Mouse (Mus musculus): ENCODE data around the gene Tmem121. TPM values are rescaled to one million over a fixed set of nuclear protein-coding genes. Genes with fewer than 3 reads are reported as not detected.
"Not testable (repeated sequence)": the region's sequence is repeated elsewhere in the genome, so short reads cannot be mapped to it uniquely, and the experiment has no call there.

Gene Tmem121
- polyA plus RNA-seq, 1 experiment from 2014 or later, result 0.39 TPM

DNA sequence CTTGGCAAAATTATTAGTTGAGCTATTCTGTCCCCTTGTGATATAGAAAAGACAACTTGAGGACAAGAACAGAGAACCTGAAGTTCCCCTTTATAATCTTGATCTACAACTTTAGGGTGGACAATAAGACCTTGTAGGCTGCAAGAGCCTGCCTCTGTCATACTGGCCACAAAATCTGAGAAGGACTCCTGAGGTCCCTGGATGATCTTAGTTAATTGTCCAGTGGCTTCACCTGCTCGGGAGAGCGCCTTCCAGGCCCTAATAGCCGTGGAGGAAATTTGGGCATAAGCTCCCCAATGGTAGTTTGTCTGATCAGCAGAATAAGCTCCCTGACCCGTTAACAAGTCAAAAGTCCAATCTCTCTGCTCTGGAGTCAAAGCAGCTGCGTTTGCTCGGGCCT, 13.4 kb downstream of the Tmem121 start:
- not testable (repeated sequence) for H3K27ac ChIP-seq (ENCODE audit: low read length); H3K4me2 ChIP-seq (ENCODE audit: low read depth, low read length); H3K36me3 ChIP-seq (ENCODE audit: control insufficient read depth, insufficient read depth); H3K27me3 ChIP-seq (ENCODE audit: control insufficient read depth, insufficient read depth, low read depth, low read length); H3K4me1 ChIP-seq (ENCODE audit: control insufficient read depth, low read depth, low read length); H3K9me3 ChIP-seq (replicated peaks; ENCODE audit: control insufficient read depth, low read length); ATAC-seq (ENCODE audit: low read depth); H3K9ac ChIP-seq (ENCODE audit: low read depth, low read length); H3K4me3 ChIP-seq (ENCODE audit: low read depth, low read length)
- WGBS (ENCODE audit: insufficient replicate concordance), result 70% methylated on average over 3 of the region's 6 CpGs

DNA sequence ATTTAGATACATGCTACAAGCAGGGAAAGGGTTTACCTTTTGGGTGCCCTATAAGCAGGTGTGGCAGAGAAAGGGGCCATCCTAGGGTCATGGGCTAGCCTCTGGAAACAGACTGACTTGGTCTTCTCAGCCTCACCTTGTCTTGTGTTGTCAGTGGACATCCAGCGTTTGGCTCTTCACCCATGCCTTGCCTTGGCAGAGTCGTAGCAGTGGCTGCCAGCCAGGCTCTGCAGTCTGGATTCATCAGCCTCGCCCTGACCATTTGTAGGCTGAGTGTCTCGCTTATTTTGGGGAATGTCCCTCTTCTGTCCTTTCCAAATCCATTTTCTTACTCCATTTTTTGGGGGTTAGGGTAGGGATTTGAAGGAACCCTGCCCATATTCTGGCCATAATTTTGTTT, 15.6 kb downstream of the Tmem121 start:
- 75% methylated on average over 4 of the region's 4 CpGs for WGBS (ENCODE audit: insufficient replicate concordance)
- H3K27me3 ChIP-seq (ENCODE audit: control insufficient read depth, insufficient read depth, low read depth, low read length), result no peaks in the 10 kb centered on the region
- H3K4me2 ChIP-seq (ENCODE audit: low read depth, low read length), result no peak overlapping the region
- no peak overlapping the region for H3K9ac ChIP-seq (ENCODE audit: low read depth, low read length)
- no peak for ATAC-seq (ENCODE audit: low read depth)
- no peaks in the 10 kb centered on the region for H3K36me3 ChIP-seq (ENCODE audit: control insufficient read depth, insufficient read depth)
- H3K4me3 ChIP-seq (ENCODE audit: low read depth, low read length), result no peak overlapping the region
- H3K4me1 ChIP-seq (ENCODE audit: control insufficient read depth, low read depth, low read length), result no peaks in the 10 kb centered on the region
- H3K27ac ChIP-seq (ENCODE audit: low read length), result no peak overlapping the region
- no peaks in the 10 kb centered on the region for H3K9me3 ChIP-seq (replicated peaks; ENCODE audit: control insufficient read depth, low read length)

DNA sequence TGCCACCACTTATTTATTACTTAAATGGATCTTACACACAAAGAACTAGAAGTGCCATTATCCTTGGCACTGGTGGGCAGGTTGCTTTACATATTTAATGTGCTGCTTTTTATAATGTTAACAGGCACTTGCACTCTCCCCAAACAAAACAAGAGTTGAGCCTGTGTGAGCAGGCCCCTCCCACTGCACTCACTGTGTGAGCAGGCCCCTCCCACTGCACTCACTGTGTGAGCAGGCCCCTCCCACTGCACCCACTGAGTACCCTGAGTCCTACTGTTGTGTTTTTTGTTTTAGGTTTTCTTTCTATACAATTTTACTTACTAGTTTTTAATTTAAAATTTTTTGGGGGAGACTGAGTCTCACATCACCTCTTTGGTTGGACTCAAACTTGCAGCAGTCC, 16.3 kb downstream of the Tmem121 start:
- H3K4me2 ChIP-seq (ENCODE audit: low read depth, low read length), result no peak overlapping the region
- H3K36me3 ChIP-seq (ENCODE audit: control insufficient read depth, insufficient read depth), result no peaks in the 10 kb centered on the region
- ATAC-seq (ENCODE audit: low read depth), result no peak
- H3K4me3 ChIP-seq (ENCODE audit: low read depth, low read length), result no peak overlapping the region
- H3K9ac ChIP-seq (ENCODE audit: low read depth, low read length), result no peak overlapping the region
- no peaks in the 10 kb centered on the region for H3K4me1 ChIP-seq (ENCODE audit: control insufficient read depth, low read depth, low read length)
- H3K9me3 ChIP-seq (replicated peaks; ENCODE audit: control insufficient read depth, low read length), result no peaks in the 10 kb centered on the region
- no peaks in the 10 kb centered on the region for H3K27me3 ChIP-seq (ENCODE audit: control insufficient read depth, insufficient read depth, low read depth, low read length)
- H3K27ac ChIP-seq (ENCODE audit: low read length), result no peak overlapping the region

DNA sequence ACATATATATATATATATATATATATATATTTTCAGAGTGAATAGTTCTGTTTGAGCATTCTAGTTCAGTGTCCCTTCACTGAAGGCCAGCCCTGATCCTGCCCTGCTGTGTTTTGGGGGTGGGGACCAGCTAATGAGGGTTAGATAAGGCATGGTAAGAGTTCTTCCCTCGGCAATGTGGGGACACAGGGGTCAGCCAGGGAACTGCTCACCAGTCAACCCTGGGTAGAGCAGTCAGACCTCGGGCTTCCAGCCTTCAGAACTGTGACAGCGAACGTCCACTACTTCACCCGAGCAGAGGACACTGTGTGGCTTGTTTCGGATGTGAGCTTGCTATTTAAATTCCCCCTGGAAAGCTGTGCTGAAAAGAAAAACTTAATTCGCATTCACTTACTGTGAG, 17.8 kb downstream of the Tmem121 start:
- H3K27ac ChIP-seq (ENCODE audit: low read length), result no peak overlapping the region
- no peaks in the 10 kb centered on the region for H3K27me3 ChIP-seq (ENCODE audit: control insufficient read depth, insufficient read depth, low read depth, low read length)
- H3K4me3 ChIP-seq (ENCODE audit: low read depth, low read length), result no peak overlapping the region
- H3K4me2 ChIP-seq (ENCODE audit: low read depth, low read length), result no peak overlapping the region
- H3K36me3 ChIP-seq (ENCODE audit: control insufficient read depth, insufficient read depth), result no peaks in the 10 kb centered on the region
- no peaks in the 10 kb centered on the region for H3K9me3 ChIP-seq (replicated peaks; ENCODE audit: control insufficient read depth, low read length)
- H3K4me1 ChIP-seq (ENCODE audit: control insufficient read depth, low read depth, low read length), result no peaks in the 10 kb centered on the region
- no peak for ATAC-seq (ENCODE audit: low read depth)
- WGBS (ENCODE audit: insufficient replicate concordance), result 62% methylated on average over 7 of the region's 7 CpGs
- no peak overlapping the region for H3K9ac ChIP-seq (ENCODE audit: low read depth, low read length)

DNA sequence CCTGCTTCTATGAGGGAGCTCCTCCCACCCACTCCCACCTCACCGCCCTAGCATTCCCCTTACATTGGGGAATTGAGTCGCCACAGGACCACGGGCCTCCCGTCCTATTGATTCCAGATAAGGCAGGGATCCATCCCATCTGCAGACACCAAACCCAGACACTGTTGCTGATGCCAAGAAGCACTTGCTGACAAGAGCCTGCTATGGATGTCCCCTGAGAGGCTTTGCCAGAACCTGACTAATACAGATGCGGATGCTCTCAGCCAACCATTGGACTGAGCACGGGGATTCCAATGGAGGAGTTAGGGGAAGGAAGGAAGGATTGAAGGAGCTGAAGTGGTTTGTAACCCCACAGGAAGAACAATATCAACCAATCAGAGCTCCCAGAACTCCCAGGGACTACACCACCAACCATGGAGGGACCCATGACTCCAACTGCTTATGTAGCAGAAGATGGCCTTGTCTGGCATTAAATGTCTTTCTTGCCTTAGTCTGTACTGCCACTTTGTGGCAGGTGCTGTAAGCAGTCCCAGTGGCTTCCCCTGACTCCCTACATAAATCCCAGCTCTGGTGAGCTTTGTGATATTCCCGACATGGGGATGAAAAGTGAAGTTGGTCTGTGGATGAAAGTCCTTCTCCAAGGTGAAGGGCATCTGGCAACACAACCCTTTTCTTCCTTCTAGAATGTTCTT, 19.7 kb downstream of the Tmem121 start:
- no peak for ATAC-seq (ENCODE audit: low read depth)

DNA sequence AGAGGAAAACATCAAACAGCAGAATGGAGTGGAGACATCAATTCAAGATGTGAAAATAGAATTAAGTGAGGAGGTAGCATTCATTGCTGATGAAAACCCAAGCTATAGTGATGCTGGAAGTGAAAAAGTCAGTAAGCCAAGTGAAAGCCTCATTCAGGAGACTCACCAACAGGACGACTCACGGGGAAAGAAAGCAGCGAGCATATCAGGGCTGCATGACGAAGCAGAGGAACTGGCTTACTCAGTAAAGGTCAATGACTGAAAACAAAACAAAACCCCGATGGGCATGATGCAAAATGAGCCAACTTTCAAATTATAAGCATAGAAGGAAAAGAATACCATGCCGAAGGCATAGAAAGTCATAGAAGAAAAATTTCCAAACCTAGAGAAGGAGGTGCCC, 22.0 kb downstream of the Tmem121 start:
- H3K4me3 ChIP-seq (ENCODE audit: low read depth, low read length), result no peak overlapping the region
- H3K4me2 ChIP-seq (ENCODE audit: low read depth, low read length), result no peak overlapping the region
- no peaks in the 10 kb centered on the region for H3K36me3 ChIP-seq (ENCODE audit: control insufficient read depth, insufficient read depth)
- no peak overlapping the region for H3K27ac ChIP-seq (ENCODE audit: low read length)
- no peak for ATAC-seq (ENCODE audit: low read depth)
- no peak overlapping the region for H3K9ac ChIP-seq (ENCODE audit: low read depth, low read length)
- WGBS (ENCODE audit: insufficient replicate concordance), result 53% methylated on average over 6 of the region's 6 CpGs
- no peaks in the 10 kb centered on the region for H3K27me3 ChIP-seq (ENCODE audit: control insufficient read depth, insufficient read depth, low read depth, low read length)
- H3K4me1 ChIP-seq (ENCODE audit: control insufficient read depth, low read depth, low read length), result no peaks in the 10 kb centered on the region
- no peaks in the 10 kb centered on the region for H3K9me3 ChIP-seq (replicated peaks; ENCODE audit: control insufficient read depth, low read length)

More for the DNA sequence above, 19.7 kb downstream of the Tmem121 start:
- Histone ChIP-seq H3K27me3 (ENCODE audit: control insufficient read depth, insufficient read depth, low read depth, low read length) (no peaks in the 10 kb centered on the region), H3K9me3 (replicated peaks; ENCODE audit: control insufficient read depth, low read length) (no peaks in the 10 kb centered on the region), H3K36me3 (ENCODE audit: control insufficient read depth, insufficient read depth) (no peaks in the 10 kb centered on the region), H3K4me3 (ENCODE audit: low read depth, low read length) (no peak overlapping the region), H3K9ac (ENCODE audit: low read depth, low read length) (no peak overlapping the region), H3K4me2 (ENCODE audit: low read depth, low read length) (no peak overlapping the region), H3K4me1 (ENCODE audit: control insufficient read depth, low read depth, low read length) (no peaks in the 10 kb centered on the region), H3K27ac (ENCODE audit: low read length) (no peak overlapping the region)
- 67% methylated on average over 7 of the region's 7 CpGs for WGBS (ENCODE audit: insufficient replicate concordance)

DNA sequence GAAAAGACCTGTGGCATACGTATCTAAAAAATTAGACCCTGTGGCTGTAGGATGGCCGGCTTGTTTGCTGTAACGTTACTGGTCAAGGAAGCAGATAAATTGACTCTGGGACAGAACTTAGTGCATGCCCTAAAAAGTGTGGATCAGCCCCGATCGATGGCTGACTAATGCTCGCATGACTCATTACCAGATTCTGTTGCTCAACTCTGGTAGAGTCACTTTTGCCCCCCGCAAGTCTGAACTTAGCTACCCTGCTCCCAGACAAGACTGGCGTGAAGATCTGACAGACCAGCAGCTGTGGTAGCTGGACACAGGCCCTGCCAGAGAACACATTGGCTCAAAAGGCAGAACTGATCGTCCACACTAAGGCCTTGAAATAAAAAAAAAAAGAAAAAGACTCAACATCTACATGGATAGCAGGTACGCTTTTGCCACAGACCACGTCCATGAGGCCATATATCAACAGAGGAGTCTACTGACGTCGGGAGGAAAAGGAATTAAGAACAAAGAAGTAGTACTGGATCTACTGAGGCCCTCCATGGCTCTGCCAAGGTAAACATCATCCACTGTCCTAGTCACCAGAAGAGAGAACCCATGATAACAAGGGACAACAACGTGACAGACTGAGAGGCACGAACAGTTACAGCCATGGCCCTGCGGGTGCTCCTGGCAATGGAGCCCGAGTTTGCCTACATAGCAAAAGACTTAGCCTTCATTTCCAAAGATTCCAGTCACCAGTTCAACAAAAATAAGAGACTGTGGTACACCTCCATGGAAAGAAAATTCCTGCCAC, 25.1 kb downstream of the Tmem121 start:
- H3K4me1 ChIP-seq (ENCODE audit: control insufficient read depth, low read depth, low read length), result no peaks in the 10 kb centered on the region

DNA sequence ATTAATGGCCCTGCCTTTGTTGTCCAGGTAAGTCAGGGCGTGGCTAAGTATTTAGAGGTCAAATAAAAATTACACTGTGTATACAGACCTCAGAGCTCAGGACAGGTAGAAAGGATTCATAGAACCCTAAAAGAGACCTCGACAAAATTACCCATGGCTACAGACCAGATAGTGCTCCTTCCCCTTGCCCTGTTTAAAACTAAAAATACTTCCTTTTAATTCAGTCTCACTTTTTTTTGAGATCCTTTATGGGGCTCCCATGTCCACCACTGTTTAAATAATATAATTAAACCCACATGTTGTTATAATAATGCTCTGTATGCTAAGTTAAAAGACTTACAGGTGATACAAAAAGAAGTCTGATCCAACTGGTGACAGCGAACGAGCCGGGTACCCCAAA, 26.0 kb downstream of the Tmem121 start:
- Histone ChIP-seq H3K27ac (ENCODE audit: low read length) (no peak overlapping the region), H3K4me2 (ENCODE audit: low read depth, low read length) (no peak overlapping the region), H3K9me3 (replicated peaks; ENCODE audit: control insufficient read depth, low read length) (no peaks in the 10 kb centered on the region), H3K9ac (ENCODE audit: low read depth, low read length) (no peak overlapping the region), H3K4me1 (ENCODE audit: control insufficient read depth, low read depth, low read length) (no peaks in the 10 kb centered on the region), H3K4me3 (ENCODE audit: low read depth, low read length) (no peak overlapping the region), H3K27me3 (ENCODE audit: control insufficient read depth, insufficient read depth, low read depth, low read length) (no peaks in the 10 kb centered on the region), H3K36me3 (ENCODE audit: control insufficient read depth, insufficient read depth) (no peaks in the 10 kb centered on the region)
- no peak for ATAC-seq (ENCODE audit: low read depth)
- WGBS (ENCODE audit: insufficient replicate concordance), result 62% methylated on average over 5 of the region's 5 CpGs

More for the DNA sequence above, 25.1 kb downstream of the Tmem121 start:
- H3K4me3 ChIP-seq (ENCODE audit: low read depth, low read length), result no peak overlapping the region
- no peak overlapping the region for H3K4me2 ChIP-seq (ENCODE audit: low read depth, low read length)
- H3K9ac ChIP-seq (ENCODE audit: low read depth, low read length), result no peak overlapping the region
- H3K9me3 ChIP-seq (replicated peaks; ENCODE audit: control insufficient read depth, low read length), result no peaks in the 10 kb centered on the region
- WGBS (ENCODE audit: insufficient replicate concordance), result 69% methylated on average over 17 of the region's 17 CpGs
- no peaks in the 10 kb centered on the region for H3K36me3 ChIP-seq (ENCODE audit: control insufficient read depth, insufficient read depth)
- no peaks in the 10 kb centered on the region for H3K27me3 ChIP-seq (ENCODE audit: control insufficient read depth, insufficient read depth, low read depth, low read length)
- ATAC-seq (ENCODE audit: low read depth), result no peak
- no peak overlapping the region for H3K27ac ChIP-seq (ENCODE audit: low read length)

DNA sequence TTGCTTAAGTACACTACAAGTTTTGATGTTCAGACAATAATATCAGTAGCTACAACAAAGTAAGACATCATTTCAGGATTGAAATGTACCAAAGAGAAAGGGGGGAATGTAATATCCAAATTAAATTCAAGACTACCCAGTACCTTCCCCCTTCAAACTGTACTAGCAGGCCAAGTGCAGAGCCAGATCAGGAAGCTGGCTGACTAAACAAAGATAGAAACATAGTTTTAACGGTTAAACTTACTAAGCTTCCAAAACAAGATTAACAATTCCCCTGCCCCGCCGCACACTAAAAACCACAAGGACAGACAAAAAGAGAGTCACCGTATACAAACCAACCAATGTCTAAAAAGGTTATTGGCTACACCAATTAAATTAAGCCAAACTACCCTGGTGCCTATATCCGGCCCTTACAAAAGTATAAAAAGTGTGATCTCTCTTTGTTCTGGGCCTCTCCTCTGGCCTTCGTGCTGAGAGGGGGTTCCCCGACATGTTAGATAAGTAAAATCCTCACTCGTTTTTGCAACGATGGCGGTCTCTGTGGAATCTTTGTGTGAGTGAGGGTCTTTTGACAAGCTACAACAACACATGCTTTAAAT, 26.7 kb downstream of the Tmem121 start:
- no peak for ATAC-seq (ENCODE audit: low read depth)
- Histone ChIP-seq H3K27ac (ENCODE audit: low read length) (no peak overlapping the region), H3K9me3 (replicated peaks; ENCODE audit: control insufficient read depth, low read length) (no peaks in the 10 kb centered on the region), H3K9ac (ENCODE audit: low read depth, low read length) (no peak overlapping the region), H3K4me3 (ENCODE audit: low read depth, low read length) (no peak overlapping the region), H3K4me2 (ENCODE audit: low read depth, low read length) (no peak overlapping the region), H3K36me3 (ENCODE audit: control insufficient read depth, insufficient read depth) (no peaks in the 10 kb centered on the region), H3K27me3 (ENCODE audit: control insufficient read depth, insufficient read depth, low read depth, low read length) (no peaks in the 10 kb centered on the region), H3K4me1 (ENCODE audit: control insufficient read depth, low read depth, low read length) (no peaks in the 10 kb centered on the region)
- WGBS (ENCODE audit: insufficient replicate concordance), result 46% methylated on average over 10 of the region's 10 CpGs
